Mouse (Mus musculus) intestine, embryonic 15.5 days (tissue): ENCODE results near the gene Traf6. TPM values are rescaled to one million over a fixed set of nuclear protein-coding genes. Genes with fewer than 3 reads are reported as not detected.

Experiments
- ATAC-seq: fragments of 200-750 bp; cut with Nextera tagmentation; 2 replicates; pipeline ENCODE4 v1.8.0; 2017; ENCODE audit warnings: moderate TSS enrichment, moderate library complexity
- H3K27ac ChIP-seq: fragments of 300-500 bp; sonication (generic); 2 replicates; pipeline ENCODE4 v1.5.1; 2015; ENCODE audit warnings: mild to moderate bottlenecking, inconsistent platforms
- H3K27me3 ChIP-seq: fragments of 300-500 bp; sonication (generic); replicated peaks from 2 replicates; pipeline ENCODE4 v1.6.1; 2015; ENCODE audit warnings: inconsistent platforms
- H3K36me3 ChIP-seq: fragments of 300-500 bp; sonication (generic); 2 replicates; pipeline ENCODE4 v1.6.1; 2015; ENCODE audit warnings: inconsistent platforms
- H3K4me1 ChIP-seq: fragments of 300-500 bp; sonication (generic); replicated peaks from 2 replicates; pipeline ENCODE4 v1.6.1; 2015; ENCODE audit warnings: inconsistent platforms
- H3K4me2 ChIP-seq: fragments of 300-500 bp; sonication (generic); replicated peaks from 2 replicates; pipeline ENCODE4 v1.6.1; 2015; ENCODE audit warnings: mild to moderate bottlenecking, inconsistent platforms
- H3K4me3 ChIP-seq: fragments of 300-500 bp; sonication (generic); replicated peaks from 2 replicates; pipeline ENCODE4 v1.5.1; 2015; ENCODE audit warnings: inconsistent platforms
- H3K9ac ChIP-seq: fragments of 300-500 bp; sonication (generic); 2 replicates; pipeline ENCODE4 v1.6.1; 2015; ENCODE audit warnings: inconsistent platforms
- H3K9me3 ChIP-seq: fragments of 300-500 bp; sonication (generic); 2 replicates; pipeline ENCODE4 v1.6.1; 2016; ENCODE audit warnings: inconsistent platforms
- WGBS: fragments of 180-500 bp; shearing (Covaris S2); methylation state at CpG from one replicate; pipeline ENCODE4 v1.1.7; 2015; 5-methylcytosine and 5-hydroxymethylcytosine counted together
- polyA plus RNA-seq: library from polyadenylated mRNA; unstranded; fragments of >200 nt; fragmentation: Nextera tagmentation; extraction: Ambion mirVana; gene quantifications from 2 replicates; pipeline ENCODE4 v1.2.1, GENCODE M21; 2015

Traf6 gene
- polyA plus RNA-seq, 1 experiment from 2014 or later = 9.2 TPM

DNA sequence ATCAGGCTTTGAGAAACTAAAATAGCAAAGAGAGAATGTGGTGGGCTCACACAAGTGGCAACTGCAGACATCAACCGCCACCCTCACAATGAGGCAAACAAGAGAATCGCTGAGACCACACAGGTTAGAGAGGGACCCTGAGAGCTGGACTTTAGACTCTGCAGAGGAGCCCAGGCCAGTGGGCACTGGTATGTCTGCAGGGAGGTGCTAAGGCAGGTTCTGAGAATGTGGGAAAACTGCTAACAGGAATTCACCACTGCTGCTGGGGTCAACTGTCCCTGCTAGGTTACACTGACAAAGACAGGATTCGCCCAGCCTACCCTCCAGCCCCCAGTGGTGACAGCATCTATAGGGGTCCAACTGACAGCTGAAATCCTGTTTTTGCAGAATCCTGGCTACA, 33.4 kb downstream of the Traf6 start:
- Histone ChIP-seq H3K27ac (no peak overlapping the region), H3K4me1 (no peaks in the 10 kb centered on the region), H3K36me3 (no peaks in the 10 kb centered on the region), H3K9me3 (no peaks in the 10 kb centered on the region), H3K4me3 (no peak overlapping the region), H3K9ac (no peak overlapping the region), H3K27me3 (no peaks in the 10 kb centered on the region), H3K4me2 (no peak overlapping the region)
- WGBS = 80% methylated on average over 3 of the region's 3 CpGs
- ATAC-seq = 0 out of 2 replicates have a peak, but pooled peaks have one; percentile 38

DNA sequence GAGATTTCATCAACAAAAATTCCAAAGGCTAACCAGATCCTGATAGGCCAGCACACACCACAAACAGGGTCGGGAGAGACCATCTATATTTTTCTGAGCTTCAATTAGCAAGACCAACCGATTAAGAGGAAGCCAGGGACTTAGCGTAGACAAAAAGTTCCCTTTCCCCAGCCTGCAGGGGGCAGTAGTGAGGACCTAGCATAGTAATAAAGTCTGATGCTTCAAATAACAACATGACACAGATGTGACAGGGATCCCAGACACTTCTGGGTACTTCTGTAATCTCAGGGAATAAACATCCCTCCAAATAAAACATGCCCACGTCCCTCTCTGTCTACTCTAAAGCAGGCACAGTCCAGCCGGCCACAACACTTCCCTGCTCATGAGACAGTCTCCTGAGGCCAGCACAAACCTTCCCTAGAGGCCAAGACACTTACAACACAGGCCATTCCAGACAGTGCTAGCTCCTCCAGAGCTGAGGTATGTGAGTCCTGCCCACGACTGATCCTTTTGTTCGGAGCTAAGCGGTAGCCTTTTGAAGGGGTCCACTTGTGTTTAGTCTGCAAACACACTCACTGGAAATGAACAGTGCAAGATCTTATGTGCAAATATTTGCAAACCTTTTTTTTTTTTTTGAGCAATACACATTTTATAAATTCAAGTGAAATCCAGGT, 37.6 kb downstream of the Traf6 start:
- no peak overlapping the region for H3K4me3 ChIP-seq
- WGBS = 72% methylated on average over 8 of the region's 8 CpGs
- H3K9ac ChIP-seq = no peak overlapping the region

DNA sequence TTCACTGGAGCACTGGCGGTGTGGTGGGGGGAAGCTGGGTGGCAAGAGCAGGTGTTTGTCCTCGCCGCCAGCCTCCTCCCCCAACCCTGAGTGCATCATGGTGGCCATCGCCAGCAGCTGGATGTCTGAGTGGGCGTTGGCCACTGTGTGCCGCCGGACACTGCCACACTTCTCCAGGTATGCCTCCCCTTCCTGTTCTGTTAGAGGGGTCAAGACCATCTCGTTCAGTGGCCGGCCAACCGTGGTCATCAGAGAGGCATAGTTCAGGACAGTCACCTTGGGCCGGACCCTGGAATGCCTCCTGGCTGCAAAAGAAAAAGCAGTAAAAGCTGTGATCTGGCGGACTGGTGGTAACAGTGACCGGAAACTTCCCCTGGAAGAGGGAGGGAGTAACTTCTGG, 38.9 kb downstream of the Traf6 start:
- Histone ChIP-seq H3K4me3 (no peak overlapping the region), H3K4me1 (no peaks in the 10 kb centered on the region), H3K9ac (no peak overlapping the region), H3K27me3 (no peaks in the 10 kb centered on the region), H3K36me3 (no peaks in the 10 kb centered on the region), H3K9me3 (no peaks in the 10 kb centered on the region), H3K27ac (no peak overlapping the region), H3K4me2 (no peak overlapping the region)
- WGBS = 92% methylated on average over 13 of the region's 13 CpGs
- no peak for ATAC-seq

More for the DNA sequence above, 37.6 kb downstream of the Traf6 start:
- no peak for ATAC-seq
- Histone ChIP-seq H3K9me3 (no peaks in the 10 kb centered on the region), H3K4me2 (no peak overlapping the region), H3K27ac (no peak overlapping the region), H3K36me3 (no peaks in the 10 kb centered on the region), H3K4me1 (no peaks in the 10 kb centered on the region), H3K27me3 (no peaks in the 10 kb centered on the region)

DNA sequence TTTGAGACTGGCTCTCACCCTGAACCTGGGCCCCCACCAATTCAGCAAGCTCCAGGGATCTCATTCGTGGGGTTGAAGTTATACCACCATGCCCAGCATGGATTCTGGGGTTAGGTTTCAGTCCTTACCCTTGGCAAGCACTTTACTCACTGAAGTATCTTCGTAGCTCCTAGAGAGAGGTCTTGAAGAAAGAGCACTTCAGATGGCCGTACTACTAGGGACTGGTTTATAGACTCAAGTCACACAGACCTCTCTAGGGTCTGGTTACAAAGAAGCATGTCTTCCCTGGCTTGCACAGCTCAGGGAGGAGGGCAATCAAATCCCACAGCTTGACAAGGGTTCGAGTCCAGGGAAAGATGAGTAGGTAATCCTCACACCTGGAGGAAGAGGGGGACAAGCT, 43.6 kb downstream of the Traf6 start:
- ATAC-seq = no peak
- no peaks in the 10 kb centered on the region for H3K36me3 ChIP-seq
- WGBS = 92% methylated on average over 4 of the region's 4 CpGs

DNA sequence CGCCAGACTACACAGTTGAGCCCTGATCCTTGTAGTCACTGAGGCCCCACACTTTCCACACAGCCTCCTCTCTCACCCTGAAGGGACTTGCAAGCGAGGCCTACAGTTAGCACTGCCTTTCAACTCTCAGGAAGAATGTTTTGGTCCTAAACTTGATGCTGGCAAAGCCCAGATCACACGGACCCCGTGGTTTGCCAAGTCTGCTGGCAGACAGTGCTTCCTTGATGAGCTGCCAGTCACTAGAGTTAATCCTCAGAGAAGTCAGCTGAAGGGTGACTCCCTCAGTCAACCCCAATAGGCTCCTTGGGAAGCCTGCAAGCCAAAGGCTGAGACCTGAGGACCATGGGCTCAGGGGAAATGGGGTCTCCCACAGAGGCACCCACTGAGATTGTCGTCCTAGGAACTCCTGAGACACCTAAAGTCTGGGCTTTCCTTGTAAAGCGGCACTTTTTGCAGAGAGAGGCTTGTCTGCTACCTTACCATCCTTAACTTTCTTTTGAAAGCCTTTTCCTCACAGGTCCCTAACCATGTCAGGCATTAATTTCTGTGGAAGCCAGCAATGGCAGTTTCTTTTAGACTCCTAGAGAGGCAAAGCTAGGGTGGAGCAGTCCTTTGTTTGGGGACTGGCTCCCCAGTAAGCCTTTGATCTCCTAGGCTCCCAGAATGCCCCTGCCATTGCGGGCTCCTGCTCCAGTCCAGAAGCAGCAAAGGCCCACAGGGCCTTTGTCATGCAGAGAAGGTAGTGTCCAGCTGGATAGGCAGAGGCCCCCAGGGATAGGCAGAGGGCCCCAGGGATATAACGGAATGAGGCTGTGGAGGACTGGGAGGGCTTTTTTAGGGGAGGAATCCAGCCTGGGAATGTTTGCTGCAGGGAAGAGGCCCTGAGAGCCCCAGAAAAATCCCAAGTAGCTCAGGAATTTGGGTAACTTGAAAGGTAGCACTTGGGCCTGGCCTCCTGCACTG, 44.4 kb downstream of the Traf6 start:
- Histone ChIP-seq H3K4me3 (no peak overlapping the region), H3K36me3 (no peaks in the 10 kb centered on the region), H3K4me2 (no peak overlapping the region), H3K9ac (no peak overlapping the region), H3K27me3 (no peaks in the 10 kb centered on the region), H3K27ac (no peak overlapping the region), H3K4me1 (no peaks in the 10 kb centered on the region), H3K9me3 (no peaks in the 10 kb centered on the region)
- WGBS = 60% methylated on average over 8 of the region's 8 CpGs
- no peak for ATAC-seq

More for the DNA sequence above, 43.6 kb downstream of the Traf6 start:
- Histone ChIP-seq H3K27me3 (no peaks in the 10 kb centered on the region), H3K4me3 (no peak overlapping the region), H3K9me3 (no peaks in the 10 kb centered on the region), H3K4me2 (no peak overlapping the region), H3K9ac (no peak overlapping the region), H3K4me1 (no peaks in the 10 kb centered on the region), H3K27ac (no peak overlapping the region)

DNA sequence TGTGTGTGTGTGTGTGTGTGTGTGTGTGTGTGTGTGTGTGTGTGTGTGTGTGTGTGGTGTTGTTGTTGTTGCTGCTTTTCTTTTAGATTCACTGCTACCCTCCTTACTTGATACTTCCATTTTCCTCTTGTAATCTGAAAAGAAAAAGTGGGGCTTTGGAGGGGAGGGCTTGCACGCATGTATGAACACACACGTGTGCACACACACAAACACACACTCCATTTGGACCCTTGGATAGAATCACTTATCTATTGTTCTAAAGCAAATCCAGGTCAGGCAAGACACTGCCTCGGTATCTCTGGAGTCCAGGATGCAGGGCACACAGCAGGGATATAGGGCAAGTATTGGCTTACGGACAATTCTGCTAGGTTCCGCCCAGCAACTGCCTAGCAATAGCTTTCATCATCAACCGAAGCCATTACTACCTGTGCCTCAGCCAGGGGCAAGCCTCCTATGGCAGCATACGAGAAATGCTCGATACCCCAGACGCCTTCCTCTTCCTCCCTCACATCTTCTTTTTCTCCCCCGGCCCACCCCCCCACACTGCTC, 45.2 kb downstream of the Traf6 start:
- no peak overlapping the region for H3K9ac ChIP-seq
- H3K36me3 ChIP-seq = no peaks in the 10 kb centered on the region
- no peak overlapping the region for H3K4me2 ChIP-seq
- ATAC-seq = no peak
- no peak overlapping the region for H3K27ac ChIP-seq
- 77% methylated on average over 10 of the region's 10 CpGs for WGBS
- no peaks in the 10 kb centered on the region for H3K9me3 ChIP-seq
- H3K4me3 ChIP-seq = no peak overlapping the region
- no peaks in the 10 kb centered on the region for H3K27me3 ChIP-seq
- H3K4me1 ChIP-seq = no peaks in the 10 kb centered on the region

DNA sequence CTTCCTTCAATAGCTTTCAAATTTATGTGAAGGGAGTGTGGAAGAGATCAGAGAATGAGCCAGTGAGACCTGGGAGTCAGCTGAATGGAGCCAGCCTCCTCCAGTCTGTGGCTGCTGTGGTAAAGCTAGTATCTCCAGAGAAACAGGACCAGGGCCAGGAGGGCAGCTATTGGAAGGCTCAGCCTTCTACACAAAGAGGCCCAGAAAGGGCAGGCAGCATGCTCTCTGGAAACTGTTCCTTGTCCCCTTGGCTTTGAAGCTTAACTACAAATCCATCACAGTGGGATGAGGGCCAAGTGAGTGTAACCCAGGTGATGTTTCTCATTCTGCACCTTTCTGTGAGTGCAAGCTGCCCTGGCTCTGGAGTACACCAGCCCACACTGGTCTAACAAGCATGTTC, 49.6 kb downstream of the Traf6 start:
- ATAC-seq = no peak
- no peak overlapping the region for H3K27ac ChIP-seq
- no peak overlapping the region for H3K9ac ChIP-seq
- no peaks in the 10 kb centered on the region for H3K27me3 ChIP-seq
- no peak overlapping the region for H3K4me2 ChIP-seq
- H3K4me1 ChIP-seq = no peaks in the 10 kb centered on the region
- no peaks in the 10 kb centered on the region for H3K9me3 ChIP-seq
- no peaks in the 10 kb centered on the region for H3K36me3 ChIP-seq
- H3K4me3 ChIP-seq = no peak overlapping the region

DNA sequence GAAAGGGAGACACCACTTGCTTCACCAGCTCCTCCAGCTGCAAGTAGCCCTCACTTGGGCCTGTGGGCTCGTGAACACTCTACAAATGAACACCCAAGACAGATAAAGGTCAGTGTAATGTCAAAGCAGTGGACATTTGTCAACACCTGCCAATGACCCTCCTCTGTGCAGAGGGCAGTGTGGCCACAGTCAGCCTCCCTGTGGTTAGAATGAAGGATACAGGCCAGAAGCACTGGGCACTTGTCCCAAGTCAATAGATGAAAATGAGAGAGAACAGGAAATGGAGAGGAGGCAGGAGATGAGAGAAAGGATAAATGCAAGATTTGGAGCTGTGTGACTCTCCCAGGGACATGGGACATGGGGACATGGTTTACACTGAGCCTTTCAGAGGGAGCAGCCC, 51.2 kb downstream of the Traf6 start:
- no peak overlapping the region for H3K4me3 ChIP-seq

DNA sequence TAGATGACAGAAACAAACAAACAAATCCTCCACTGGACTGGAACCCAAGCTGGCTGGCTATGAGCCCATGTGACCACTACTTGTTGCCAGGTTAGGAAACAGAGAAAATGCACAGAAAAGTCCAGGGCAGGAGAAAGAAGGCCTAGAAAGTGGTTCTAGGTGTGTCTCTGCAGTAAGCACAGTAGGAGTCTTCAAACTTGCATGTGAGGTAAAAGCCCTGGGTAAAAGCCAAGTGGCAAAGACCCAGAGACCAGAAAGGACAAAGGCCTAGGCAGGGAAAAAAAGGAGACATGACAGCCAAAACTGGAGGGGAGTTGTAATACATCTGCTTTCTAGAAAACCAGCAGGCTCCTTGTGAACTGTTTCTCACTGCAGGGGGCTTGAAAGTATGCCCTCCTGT, 52.7 kb downstream of the Traf6 start:
- no peak for ATAC-seq
- H3K9ac ChIP-seq = no peak overlapping the region
- H3K27ac ChIP-seq = no peak overlapping the region
- H3K4me1 ChIP-seq = no peaks in the 10 kb centered on the region
- H3K4me3 ChIP-seq = no peak overlapping the region
- no peaks in the 10 kb centered on the region for H3K9me3 ChIP-seq
- no peaks in the 10 kb centered on the region for H3K36me3 ChIP-seq
- H3K4me2 ChIP-seq = no peak overlapping the region
- H3K27me3 ChIP-seq = no peaks in the 10 kb centered on the region

More for the DNA sequence above, 51.2 kb downstream of the Traf6 start:
- no peak for ATAC-seq
- H3K36me3 ChIP-seq = no peaks in the 10 kb centered on the region
- H3K4me1 ChIP-seq = no peaks in the 10 kb centered on the region
- 61% methylated on average over 1 of the region's 1 CpGs for WGBS
- H3K27me3 ChIP-seq = no peaks in the 10 kb centered on the region
- no peak overlapping the region for H3K9ac ChIP-seq
- H3K4me2 ChIP-seq = no peak overlapping the region
- no peaks in the 10 kb centered on the region for H3K9me3 ChIP-seq
- no peak overlapping the region for H3K27ac ChIP-seq

DNA sequence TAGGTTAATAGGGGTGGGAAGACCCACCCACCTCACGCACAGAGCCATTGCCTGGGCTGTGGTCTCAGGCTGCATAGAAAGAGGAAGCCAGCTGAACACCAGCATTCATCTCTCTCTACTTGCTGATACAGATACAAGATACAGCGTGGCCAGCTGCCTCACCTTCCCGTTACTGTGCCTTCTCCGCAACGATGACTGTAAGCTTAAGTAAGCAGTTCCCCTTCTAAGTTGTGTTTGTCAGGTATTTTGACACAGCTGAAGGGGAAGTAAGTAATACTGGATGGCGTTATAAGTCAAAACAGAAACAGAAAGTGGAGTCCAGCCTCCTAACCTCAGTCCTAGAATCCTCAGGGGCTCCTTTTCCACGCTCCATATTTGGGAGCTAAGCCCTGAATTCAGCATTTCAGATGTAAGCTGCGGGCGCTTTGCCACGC, 54.6 kb downstream of the Traf6 start:
- H3K36me3 ChIP-seq = no peaks in the 10 kb centered on the region
- H3K27ac ChIP-seq = no peak overlapping the region
- no peaks in the 10 kb centered on the region for H3K9me3 ChIP-seq
- H3K4me2 ChIP-seq = no peak overlapping the region
- no peaks in the 10 kb centered on the region for H3K27me3 ChIP-seq
- no peaks in the 10 kb centered on the region for H3K4me1 ChIP-seq
- ATAC-seq = no peak
- no peak overlapping the region for H3K4me3 ChIP-seq
- 77% methylated on average over 10 of the region's 10 CpGs for WGBS
- no peak overlapping the region for H3K9ac ChIP-seq

DNA sequence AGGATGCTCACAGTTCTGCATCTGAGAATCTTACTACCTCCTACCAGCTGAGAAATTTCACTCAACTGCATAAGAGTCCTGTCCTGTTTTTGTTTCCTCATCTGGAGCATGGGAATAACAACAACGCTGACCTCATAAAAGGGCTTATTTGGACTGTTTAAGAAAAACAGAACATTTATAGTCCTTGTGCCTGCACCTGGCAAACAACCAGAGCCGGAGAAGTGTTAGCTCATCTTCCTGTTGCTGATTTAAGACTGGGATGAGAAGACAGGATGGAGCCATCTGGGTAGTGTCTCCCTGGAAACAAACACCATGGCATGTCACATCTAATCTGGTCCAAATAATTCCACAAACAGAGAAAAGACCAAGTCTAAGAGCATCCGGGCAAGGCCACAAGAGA, 55.3 kb downstream of the Traf6 start:
- Histone ChIP-seq H3K4me3 (no peak overlapping the region), H3K27ac (no peak overlapping the region), H3K9me3 (no peaks in the 10 kb centered on the region), H3K27me3 (no peaks in the 10 kb centered on the region), H3K36me3 (no peaks in the 10 kb centered on the region), H3K9ac (no peak overlapping the region), H3K4me1 (no peaks in the 10 kb centered on the region), H3K4me2 (no peak overlapping the region)
- 49% methylated on average over 3 of the region's 3 CpGs for WGBS
- no peak for ATAC-seq

DNA sequence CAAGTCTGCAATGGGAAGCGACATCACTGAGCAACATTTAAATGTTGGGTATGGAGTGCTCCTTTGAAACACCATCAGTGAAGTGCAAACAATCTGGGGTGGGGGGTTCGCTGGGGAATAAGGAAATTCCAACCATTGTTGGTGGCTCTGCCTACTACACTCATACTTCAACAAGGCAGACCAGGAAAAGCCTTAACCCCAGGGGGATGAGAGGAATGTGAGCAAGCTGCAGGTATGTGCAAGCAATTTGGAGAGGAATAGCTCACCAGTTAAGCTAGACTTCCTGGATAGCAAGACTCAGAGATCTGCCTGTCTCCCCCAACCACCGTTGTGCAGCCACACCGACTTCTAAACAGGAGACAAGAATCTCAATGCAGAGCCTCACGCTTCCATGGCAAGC, 61.7 kb downstream of the Traf6 start:
- H3K27me3 ChIP-seq = no peaks in the 10 kb centered on the region
- WGBS = 68% methylated on average over 5 of the region's 5 CpGs
- no peak for ATAC-seq
- H3K4me3 ChIP-seq = no peak overlapping the region
- no peak overlapping the region for H3K27ac ChIP-seq
- H3K9ac ChIP-seq = no peak overlapping the region
- no peaks in the 10 kb centered on the region for H3K9me3 ChIP-seq
- no peaks in the 10 kb centered on the region for H3K4me1 ChIP-seq
- H3K4me2 ChIP-seq = no peak overlapping the region
- H3K36me3 ChIP-seq = no peaks in the 10 kb centered on the region
